Comparison of ENCODE assay signal across 8 mouse cellular contexts in the genomic region with DNA sequence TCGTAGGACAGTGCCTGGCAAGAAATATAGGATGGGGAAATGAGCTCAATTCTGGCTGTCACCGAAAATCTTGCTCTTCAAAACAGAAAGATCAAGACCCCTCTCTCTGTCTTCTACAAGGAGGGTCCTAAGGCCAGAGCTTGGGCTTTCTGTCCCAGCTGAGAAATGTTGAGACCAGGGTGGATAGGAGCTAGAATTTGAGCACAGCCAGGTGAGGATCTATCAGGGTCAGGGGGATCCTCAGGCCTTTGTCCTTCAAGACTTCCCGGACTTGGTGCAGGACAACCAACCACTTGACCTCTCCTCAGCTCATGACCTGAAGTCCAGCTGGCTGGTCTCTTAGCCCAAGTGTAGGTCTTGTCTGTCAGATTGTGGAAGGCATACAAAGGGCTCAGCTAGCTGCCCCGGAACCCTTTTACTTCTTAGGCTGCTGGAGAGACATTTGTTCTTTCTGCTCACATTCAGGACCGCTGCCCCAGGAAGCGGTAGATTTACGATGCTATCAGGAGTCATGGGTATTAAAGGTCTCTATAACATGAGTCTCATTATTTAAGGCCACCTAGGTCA. TPM values are rescaled to one million over a fixed set of nuclear protein-coding genes. Genes with fewer than 3 reads are reported as not detected.
DNase-seq lines count a peak whose midpoint lies in the region; ATAC-seq and TF ChIP-seq lines count a peak whose summit lies in the region.
"Had no signal": no experiment of that assay in that cellular context is flagged by ENCODE, and none has a peak within 500 bp of the region (broad histone marks: within the 10 kb centered on the region; RNA-seq: fewer than 3 reads in every experiment).

No protein-coding gene starts in this region.

- H3K4me3 ChIP-seq in hindbrain, embryonic 12.5 days = no peak overlapping the region
- no peak overlapping the region for H3K4me3 ChIP-seq in hindbrain, embryonic 16.5 days (ENCODE audit: low read length)
- peak overlapping the region; percentile 36 to 38 (median 36) for H3K4me3 ChIP-seq in CH12.LX (replicated peaks in 1 of 3; ENCODE audit: low read depth in 2 of 3, low read length in 2 of 3, poor library complexity in 1 of 3)
- H3K4me3 ChIP-seq in limb, embryonic 14.5 days (replicated peaks; ENCODE audit: low read length) = no peak overlapping the region

- TF ChIP-seq CTCF in CH12.LX (conservative IDR thresholded peaks at IDR 0.05 in 1 of 2, IDR thresholded peaks at IDR 0.05 in 1 of 2; ENCODE audit: low read depth in 2 of 2, low read length in 2 of 2) = no peak

- no peak for ATAC-seq in hindbrain, embryonic 12.5 days (ENCODE audit: low FRiP score)
- no peak for ATAC-seq in hindbrain, embryonic 16.5 days
- ATAC-seq in limb, embryonic 14.5 days (ENCODE audit: low FRiP score, low read depth) = no peak
- ATAC-seq in megakaryocyte, adult 5-6 weeks (ENCODE audit: poor library complexity, severe bottlenecking) = no peak

- TF ChIP-seq POLR2A in CH12.LX (IDR thresholded peaks at IDR 0.05; ENCODE audit: low read depth, low read length) = no peak
- no peak for TF ChIP-seq POLR2A in limb, embryonic 14.5 days (IDR thresholded peaks at IDR 0.05; ENCODE audit: borderline replicate concordance, extremely low read depth, insufficient read depth, insufficient read length)

- H3K36me3 ChIP-seq in hindbrain, embryonic 12.5 days = peaks cover 35% of the 10 kb centered on the region
- H3K36me3 ChIP-seq in hindbrain, embryonic 16.5 days (ENCODE audit: control insufficient read depth, insufficient read depth, low read length) = peaks cover 27% of the 10 kb centered on the region
- H3K36me3 ChIP-seq in CH12.LX (replicated peaks in 1 of 2; ENCODE audit: control insufficient read depth in 1 of 2, insufficient read depth in 1 of 2, low read length in 1 of 2) = peaks cover 12 to 30% of the 10 kb centered on the region in 2 experiments
- H3K36me3 ChIP-seq in limb, embryonic 14.5 days (ENCODE audit: control insufficient read depth, insufficient read depth, low read length) = peaks cover 40% of the 10 kb centered on the region

- in situ Hi-C loops in CH12.LX (cut with MboI; ENCODE audit: low pct_ligation_motif_present, low pct_unique_long_range_greater_than_20kb, low sequenced_read_pairs) = no loop called here

- peaks cover 44% of the 10 kb centered on the region for H3K4me1 ChIP-seq in hindbrain, embryonic 12.5 days
- peaks cover 7% of the 10 kb centered on the region; the same call in 1 of the 2 replicates for H3K4me1 ChIP-seq in hindbrain, embryonic 16.5 days (ENCODE audit: control insufficient read depth, insufficient read depth, low read depth, low read length)
- H3K4me1 ChIP-seq in CH12.LX (ENCODE audit: control insufficient read depth in 1 of 2, insufficient read depth in 2 of 2) = peaks cover 15 to 69% of the 10 kb centered on the region in 2 experiments
- peaks cover 25% of the 10 kb centered on the region for H3K4me1 ChIP-seq in limb, embryonic 14.5 days (ENCODE audit: control insufficient read depth, insufficient read depth, low read length)

- H3K9me3 ChIP-seq in hindbrain, embryonic 12.5 days (replicated peaks) = no peaks in the 10 kb centered on the region
- H3K9me3 ChIP-seq in hindbrain, embryonic 16.5 days (ENCODE audit: control insufficient read depth, low read length) = no peaks in the 10 kb centered on the region
- no peaks in the 10 kb centered on the region for H3K9me3 ChIP-seq in CH12.LX (replicated peaks; ENCODE audit: low read length)
- H3K9me3 ChIP-seq in limb, embryonic 14.5 days (ENCODE audit: control insufficient read depth, low read length) = no peaks in the 10 kb centered on the region

- H3K4me2 ChIP-seq in hindbrain, embryonic 12.5 days (replicated peaks) = no peak overlapping the region; the same call in 1 of the 2 replicates
- no peak overlapping the region for H3K4me2 ChIP-seq in hindbrain, embryonic 16.5 days (ENCODE audit: low read length)
- H3K4me2 ChIP-seq in CH12.LX (ENCODE audit: insufficient read depth, low read depth, poor library complexity, severe bottlenecking) = peak overlapping the region; percentile 64
- H3K4me2 ChIP-seq in limb, embryonic 14.5 days (replicated peaks; ENCODE audit: low read depth, low read length, severe bottlenecking) = no peak overlapping the region

- peaks cover 4% of the 10 kb centered on the region for H3K79me2 ChIP-seq in CH12.LX (replicated peaks; ENCODE audit: control insufficient read depth, extremely low read depth, insufficient read depth, poor library complexity, severe bottlenecking)

- 51% methylated on average over 7 of the region's 7 CpGs for WGBS in hindbrain, embryonic 12.5 days
- 46% methylated on average over 7 of the region's 7 CpGs for WGBS in hindbrain, embryonic 16.5 days
- WGBS in limb, embryonic 14.5 days = 24% methylated on average over 7 of the region's 7 CpGs

- dilution Hi-C loops in CH12.LX (cut with MboI; ENCODE audit: extremely low pct_ligation_motif_present, extremely low pct_unique_long_range_greater_than_20kb, low sequenced_read_pairs) = no loop called here

- H3K27me3 ChIP-seq in hindbrain, embryonic 12.5 days = no peaks in the 10 kb centered on the region
- H3K27me3 ChIP-seq in hindbrain, embryonic 16.5 days (replicated peaks; ENCODE audit: control insufficient read depth, insufficient read depth, low read length) = no peaks in the 10 kb centered on the region
- H3K27me3 ChIP-seq in CH12.LX (replicated peaks) = no peaks in the 10 kb centered on the region
- no peaks in the 10 kb centered on the region for H3K27me3 ChIP-seq in limb, embryonic 14.5 days (ENCODE audit: control insufficient read depth, insufficient read depth, low read length)

- peak; percentile 64 for DNase-seq in A20 (ENCODE audit: low read depth, low spot score)
- no peak for DNase-seq in CH12.LX (ENCODE audit: extremely low read depth)
- no peak for DNase-seq in limb, embryonic 14.5 days (ENCODE audit: low spot score)
- DNase-seq in lung, adult 18-20 months = no peak

- H3K9ac ChIP-seq in hindbrain, embryonic 12.5 days = 0 out of 2 replicates have a peak overlapping the region, but pooled peaks have one; percentile 5
- no peak overlapping the region for H3K9ac ChIP-seq in hindbrain, embryonic 16.5 days (ENCODE audit: low read depth, low read length)
- H3K9ac ChIP-seq in CH12.LX (ENCODE audit: insufficient read depth, low read depth) = peak overlapping the region; percentile 75
- H3K9ac ChIP-seq in limb, embryonic 14.5 days (ENCODE audit: low read depth, low read length, severe bottlenecking) = no peak overlapping the region

- no peak for TF ChIP-seq RAD21 in CH12.LX (IDR thresholded peaks at IDR 0.05; ENCODE audit: low read depth, low read length)

- H3K27ac ChIP-seq in hindbrain, embryonic 12.5 days = peak overlapping the region; percentile 14; the same call in 1 of the 2 replicates
- no peak overlapping the region for H3K27ac ChIP-seq in hindbrain, embryonic 16.5 days (ENCODE audit: low read depth, low read length)
- H3K27ac ChIP-seq in CH12.LX (ENCODE audit: insufficient read depth, low read depth) = peak overlapping the region; percentile 97
- peak overlapping the region; percentile 6; the same call in 1 of the 2 replicates for H3K27ac ChIP-seq in limb, embryonic 14.5 days (replicated peaks; ENCODE audit: low read depth, low read length)

- no peak; the same call in 1 of the 2 replicates for TF ChIP-seq EP300 in CH12.LX (IDR thresholded peaks at IDR 0.05; ENCODE audit: low read length)

TF ChIP-seq in CH12.LX, 34 proteins besides CTCF, POLR2A, EP300 and RAD21 (continues in another document):
- TF ChIP-seq NELFE (IDR thresholded peaks at IDR 0.05; ENCODE audit: low read depth, low read length) (no peak), JUND (conservative IDR thresholded peaks at IDR 0.05; ENCODE audit: low read depth, low read length) (no peak)

RNA-seq across cellular contexts. Expression of a gene that starts 12.6 kb away (rescaled TPM):
- 132 and 139 TPM in 2 replicates for polyA plus RNA-seq in hindbrain, embryonic 12.5 days (2016; fragmentation: Nextera tagmentation; extraction: Ambion mirVana)
- 92.7 and 93.4 TPM in 2 replicates for polyA plus RNA-seq in hindbrain, embryonic 16.5 days (2015; fragmentation: Nextera tagmentation; extraction: Ambion mirVana)
- total RNA-seq in CH12.LX (2012; rRNA removed) (42.3 and 47.2 TPM in 2 replicates), CH12.LX (2014; rRNA removed) (48.3 and 52.4 TPM in 2 replicates)
- 97.9 and 107 TPM in 2 replicates for polyA plus RNA-seq in CH12.LX (2012; ENCODE audit: insufficient read length, low read depth)
- polyA plus RNA-seq in limb, embryonic 14.5 days (2012; rRNA removed) = 39.1 and 48.1 TPM in 2 replicates
- 97.8 and 107 TPM in 2 replicates for polyA plus RNA-seq in limb, embryonic 14.5 days (2014; fragmentation: Nextera tagmentation; extraction: Ambion mirVana)
- total RNA-seq in megakaryocyte, adult 5-6 weeks (2015) = 97.0 and 98.3 TPM in 2 replicates
- 101 and 124 TPM in 2 replicates for total RNA-seq in megakaryocyte, adult 5-6 weeks (2017)

RNA-seq across cellular contexts. Expression of a gene that starts 13.4 kb away (rescaled TPM):
- 1.3 TPM in 2 replicates for polyA plus RNA-seq in hindbrain, embryonic 12.5 days (2016; fragmentation: Nextera tagmentation; extraction: Ambion mirVana)
- 0.75 and 1.4 TPM in 2 replicates for polyA plus RNA-seq in hindbrain, embryonic 16.5 days (2015; fragmentation: Nextera tagmentation; extraction: Ambion mirVana)
- total RNA-seq in CH12.LX (2012; rRNA removed) = 0.21 and 0.30 TPM in 2 replicates
- not detected in 2 replicates for total RNA-seq in CH12.LX (2014; rRNA removed)
- polyA plus RNA-seq in CH12.LX (2012; ENCODE audit: insufficient read length, low read depth) = not detected in 2 replicates
- polyA plus RNA-seq in limb, embryonic 14.5 days (2012; rRNA removed) = 1.0 and 1.7 TPM in 2 replicates
- 2.5 and 2.6 TPM in 2 replicates for polyA plus RNA-seq in limb, embryonic 14.5 days (2014; fragmentation: Nextera tagmentation; extraction: Ambion mirVana)
- total RNA-seq in megakaryocyte, adult 5-6 weeks (2015) = not detected in 2 replicates
- total RNA-seq in megakaryocyte, adult 5-6 weeks (2017) = not detected in 2 replicates
- total RNA-seq: layer of hippocampus, postnatal 10 days had no signal

RNA-seq across cellular contexts. Expression of a gene that starts 18.7 kb away (rescaled TPM):
- 21.7 and 22.6 TPM in 2 replicates for polyA plus RNA-seq in hindbrain, embryonic 12.5 days (2016; fragmentation: Nextera tagmentation; extraction: Ambion mirVana)
- polyA plus RNA-seq in hindbrain, embryonic 16.5 days (2015; fragmentation: Nextera tagmentation; extraction: Ambion mirVana) = 37.2 and 41.7 TPM in 2 replicates
- total RNA-seq in CH12.LX (2012; rRNA removed) (1.5 and 1.7 TPM in 2 replicates), CH12.LX (2014; rRNA removed) (0.24 and 0.28 TPM in 2 replicates)
- polyA plus RNA-seq in CH12.LX (2012; ENCODE audit: insufficient read length, low read depth) = 5.8 and 7.2 TPM in 2 replicates
- polyA plus RNA-seq in limb, embryonic 14.5 days (2012; rRNA removed) = 25.0 and 34.3 TPM in 2 replicates
- 18.7 and 22.1 TPM in 2 replicates for polyA plus RNA-seq in limb, embryonic 14.5 days (2014; fragmentation: Nextera tagmentation; extraction: Ambion mirVana)
- total RNA-seq in megakaryocyte, adult 5-6 weeks (2015) = 13.5 and 16.9 TPM in 2 replicates
- total RNA-seq in megakaryocyte, adult 5-6 weeks (2017) = 1.6 and 2.6 TPM in 2 replicates

RNA-seq across cellular contexts. Expression of a gene that starts 57.9 kb away (rescaled TPM):
- 117 and 127 TPM in 2 replicates for polyA plus RNA-seq in hindbrain, embryonic 12.5 days (2016; fragmentation: Nextera tagmentation; extraction: Ambion mirVana)
- polyA plus RNA-seq in hindbrain, embryonic 16.5 days (2015; fragmentation: Nextera tagmentation; extraction: Ambion mirVana) = 250 and 273 TPM in 2 replicates
- total RNA-seq in CH12.LX (2012; rRNA removed) = 38.0 and 48.8 TPM in 2 replicates
- 51.0 and 55.3 TPM in 2 replicates for total RNA-seq in CH12.LX (2014; rRNA removed)
- polyA plus RNA-seq in CH12.LX (2012; ENCODE audit: insufficient read length, low read depth) = 48.8 and 53.6 TPM in 2 replicates
- polyA plus RNA-seq in limb, embryonic 14.5 days (2012; rRNA removed) = 98.9 and 105 TPM in 2 replicates
- polyA plus RNA-seq in limb, embryonic 14.5 days (2014; fragmentation: Nextera tagmentation; extraction: Ambion mirVana) = 91.2 and 93.2 TPM in 2 replicates
- total RNA-seq in megakaryocyte, adult 5-6 weeks (2015) = 222 and 239 TPM in 2 replicates
- total RNA-seq in megakaryocyte, adult 5-6 weeks (2017) = 86.2 and 101 TPM in 2 replicates

Comparison
In these comparisons a context has a peak if more than half of its experiments do, and no peak if none do; other contexts are left out.
1. H3K9ac ChIP-seq: peak in hindbrain, embryonic 12.5 days (single experiment) and CH12.LX (single experiment); none in hindbrain, embryonic 16.5 days (single experiment) and limb, embryonic 14.5 days (single experiment).
2. H3K4me3 ChIP-seq: peak in CH12.LX (3 of 3); none in hindbrain, embryonic 12.5 days (single experiment), hindbrain, embryonic 16.5 days (single experiment) and limb, embryonic 14.5 days (single experiment).